Mouse (Mus musculus): ENCODE data around the gene Cars2.
"Not testable (repeated sequence)": the region's sequence is repeated elsewhere in the genome, so short reads cannot be mapped to it uniquely, and the experiment has no call there.

The Cars2 gene

DNA sequence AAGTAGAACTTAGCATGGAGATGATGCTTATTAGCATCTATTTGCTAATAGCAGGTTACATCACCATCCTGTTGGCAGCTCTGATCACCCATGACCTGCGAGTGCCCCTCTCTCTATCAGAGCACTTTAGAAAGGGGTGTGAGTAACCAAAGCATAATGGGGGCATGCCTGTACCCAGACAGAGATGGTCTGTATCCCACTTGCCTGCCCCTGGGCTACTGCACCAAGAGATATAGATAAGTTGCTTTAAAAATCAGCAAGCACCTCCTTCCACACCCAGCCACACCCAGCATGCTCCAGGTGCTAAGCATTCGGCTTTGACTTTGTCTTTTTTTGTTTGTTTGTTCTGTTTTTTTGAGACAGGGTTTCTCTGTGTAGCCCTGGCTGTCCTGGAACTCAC lies 74.7 kb downstream of the Cars2 start:
- no peak for DNase-seq (ENCODE audit: low read depth)

GRCm38 (mm10) chr8:11475397-11475796 lies 75.2 kb downstream of the Cars2 start:
- DNase-seq (ENCODE audit: low read depth), result no peak

- DNase-seq (ENCODE audit: low read depth), result no peak
Observed at GRCm38 (mm10) chr8:11473072-11473471, 77.5 kb downstream of the Cars2 start.

DNA sequence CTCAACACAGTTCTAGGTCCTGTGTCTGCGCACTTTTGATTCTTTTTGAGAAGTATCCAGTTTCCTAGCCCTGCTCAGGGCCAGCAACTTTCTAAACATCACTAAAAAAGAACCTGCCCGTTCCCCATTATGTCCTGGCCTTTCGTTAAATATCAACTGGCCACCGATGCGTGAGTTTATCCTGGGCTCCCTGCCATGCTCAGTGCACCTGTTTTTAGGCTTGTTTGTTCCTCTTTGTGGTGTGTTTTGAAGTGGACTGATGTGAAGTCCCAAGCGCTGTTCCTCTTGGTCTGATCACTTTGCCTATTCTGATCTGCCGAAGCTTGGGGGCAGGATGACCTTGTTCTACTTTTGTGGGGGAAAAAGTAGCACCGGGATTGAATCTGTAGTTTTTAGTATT lies 79.3 kb downstream of the Cars2 start:
- no peak for DNase-seq (ENCODE audit: low read depth)

GRCm38 (mm10) chr8:11470694-11471093 lies 79.9 kb downstream of the Cars2 start:
- no peak for DNase-seq (ENCODE audit: low read depth)

DNA sequence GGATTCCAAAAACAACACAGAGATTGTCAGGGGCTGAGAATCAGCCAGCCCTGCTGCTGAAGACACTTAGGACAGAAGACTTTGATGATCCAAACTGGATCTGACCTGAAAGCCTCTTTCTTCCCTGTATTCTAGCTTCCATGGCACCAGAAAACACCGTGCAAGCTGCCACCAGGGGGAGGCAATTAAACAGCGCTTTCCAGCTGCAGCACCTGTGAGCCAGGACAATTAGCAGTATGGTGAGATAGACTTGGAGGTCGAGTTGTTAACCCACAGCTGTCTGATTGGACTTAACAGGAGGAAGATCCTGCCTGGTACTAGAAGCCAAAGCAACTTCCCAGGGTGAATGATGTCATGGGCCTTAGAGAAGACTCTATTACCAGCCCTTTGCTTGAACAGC lies 81.5 kb downstream of the Cars2 start:
- DNase-seq (ENCODE audit: low read depth), result peak; percentile 52

DNA sequence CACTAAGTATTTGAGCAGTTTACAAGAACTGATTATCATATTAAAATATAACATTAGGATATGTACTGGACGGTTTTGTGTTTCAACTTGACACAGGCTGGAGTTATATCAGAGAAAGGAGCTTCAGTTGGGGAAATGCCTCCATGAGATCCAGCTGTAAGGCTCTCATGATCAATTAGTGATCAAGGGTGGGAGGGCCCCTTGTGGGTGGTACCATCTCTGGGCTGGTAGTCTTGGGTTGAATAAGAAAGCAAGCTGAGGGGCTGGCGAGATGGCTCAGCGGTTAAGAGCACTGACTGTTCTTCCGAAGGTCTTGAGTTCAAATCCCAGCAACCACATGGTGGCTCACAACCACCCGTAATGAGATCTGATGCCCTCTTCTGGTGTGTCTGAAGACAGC lies 84.1 kb downstream of the Cars2 start:
- DNase-seq (ENCODE audit: low read depth), result not testable (repeated sequence)

DNA sequence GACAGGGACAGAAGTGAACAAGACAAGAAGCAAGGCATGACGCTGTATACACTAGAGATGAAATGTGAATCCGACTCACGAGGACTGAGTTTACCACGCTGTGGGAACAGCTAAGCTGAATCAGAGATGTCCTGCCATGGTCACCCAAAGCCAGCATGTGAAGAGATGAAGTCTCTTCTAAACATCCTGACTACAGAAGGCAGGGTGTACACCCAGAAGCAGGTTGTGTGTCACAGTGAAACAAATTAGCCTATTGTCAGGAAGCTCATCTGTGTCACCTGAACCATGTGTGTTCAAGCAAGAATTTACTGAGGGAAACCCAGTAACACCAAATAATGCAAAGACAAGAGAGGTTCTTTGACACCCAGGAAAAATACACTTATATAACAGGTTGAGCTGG lies 85.0 kb downstream of the Cars2 start:
- no peak for DNase-seq (ENCODE audit: low read depth)

GRCm38 (mm10) chr8:11464707-11464964 lies 85.9 kb downstream of the Cars2 start:
- DNase-seq (ENCODE audit: low read depth), result no peak

All from NIH3T3 (cell line).